ENCODE assay signal across 9 mouse cellular contexts in the genomic region with DNA sequence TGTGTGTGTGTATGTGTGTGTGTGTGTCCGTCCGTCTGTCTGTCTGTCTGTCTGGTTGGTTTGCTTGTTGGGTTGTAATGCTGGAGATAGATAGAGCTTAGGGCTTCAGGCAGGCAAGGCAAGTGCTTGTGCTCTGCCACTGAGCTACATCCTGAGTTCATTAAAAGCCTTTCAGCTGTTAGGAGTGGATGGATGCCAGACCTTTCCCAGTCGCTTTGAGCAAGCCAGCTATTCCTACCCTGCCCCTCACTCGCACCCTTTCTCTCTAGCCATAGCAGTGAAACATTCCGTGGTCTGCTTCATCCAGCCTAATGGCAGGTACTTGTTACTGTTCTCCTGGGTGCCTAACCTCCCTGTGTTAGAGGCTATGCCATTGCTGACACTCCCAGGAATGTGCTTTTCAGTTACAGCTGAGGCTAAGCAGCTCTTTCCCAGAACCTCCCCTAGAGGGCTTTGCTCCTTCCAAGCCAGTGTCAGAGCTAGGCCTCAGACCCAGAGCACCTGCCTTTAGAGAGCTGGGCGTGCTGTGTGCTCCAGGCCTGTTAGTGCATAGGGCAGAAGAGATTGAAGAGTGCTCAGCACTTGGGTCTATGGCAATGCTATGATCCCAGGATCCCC. TPM values are rescaled to one million over a fixed set of nuclear protein-coding genes. Genes with fewer than 3 reads are reported as not detected.
DNase-seq lines count a peak whose midpoint lies in the region; ATAC-seq and TF ChIP-seq lines count a peak whose summit lies in the region.
"Had no signal": no experiment of that assay in that cellular context is flagged by ENCODE, and none has a peak within 500 bp of the region (broad histone marks: within the 10 kb centered on the region; RNA-seq: fewer than 3 reads in every experiment).

No protein-coding gene starts in this region.

- no peak overlapping the region for H3K4me3 ChIP-seq in hindbrain, embryonic 15.5 days
- no peak overlapping the region for H3K4me3 ChIP-seq in hindbrain, embryonic 11.5 days (ENCODE audit: low read depth, low read length)
- no peak overlapping the region for H3K4me3 ChIP-seq in bone marrow, adult 2 months (replicated peaks; ENCODE audit: control insufficient read depth, low read depth, low read length)
- H3K4me3 ChIP-seq in midbrain, embryonic 11.5 days (ENCODE audit: low read depth, low read length), result no peak overlapping the region

- ATAC-seq in hindbrain, embryonic 15.5 days (ENCODE audit: low FRiP score, low read depth), result no peak
- ATAC-seq in hindbrain, embryonic 11.5 days (ENCODE audit: low FRiP score), result no peak
- ATAC-seq in midbrain, embryonic 11.5 days (ENCODE audit: low FRiP score), result no peak
- ATAC-seq: Patski had no signal

- H3K4me2 ChIP-seq in hindbrain, embryonic 15.5 days, result no peak overlapping the region
- H3K4me2 ChIP-seq in hindbrain, embryonic 11.5 days (replicated peaks; ENCODE audit: low read depth, low read length), result no peak overlapping the region
- H3K4me2 ChIP-seq in midbrain, embryonic 11.5 days, result no peak overlapping the region

- WGBS in hindbrain, embryonic 15.5 days, result 82% methylated on average over 6 of the region's 6 CpGs
- 91% methylated on average over 6 of the region's 6 CpGs for WGBS in hindbrain, embryonic 11.5 days
- WGBS in bone marrow, adult 2 months, result 84% methylated on average over 6 of the region's 6 CpGs
- WGBS in midbrain, embryonic 11.5 days, result 92% methylated on average over 6 of the region's 6 CpGs

- H3K27ac ChIP-seq in hindbrain, embryonic 15.5 days (replicated peaks), result peak overlapping the region; percentile 55
- H3K27ac ChIP-seq in hindbrain, embryonic 11.5 days (ENCODE audit: low read depth, low read length), result no peak overlapping the region
- H3K27ac ChIP-seq in bone marrow, adult 2 months (ENCODE audit: control insufficient read depth, insufficient read depth, low read depth, low read length, poor library complexity), result peak overlapping the region; percentile 5; the same call in 1 of the 2 replicates
- H3K27ac ChIP-seq in midbrain, embryonic 11.5 days (ENCODE audit: low read depth, low read length), result no peak overlapping the region

- intact Hi-C loops in heart, postnatal 14 days (cut with DNase I), result loop anchor here (5.0 to 10.0 kb wide), 2 partner anchors 44 to 252 kb away; no protein-coding TSS in a partner anchor

- H3K9me3 ChIP-seq in hindbrain, embryonic 15.5 days, result no peaks in the 10 kb centered on the region
- H3K9me3 ChIP-seq in hindbrain, embryonic 11.5 days (ENCODE audit: control insufficient read depth, low read length), result no peaks in the 10 kb centered on the region
- no peaks in the 10 kb centered on the region for H3K9me3 ChIP-seq in midbrain, embryonic 11.5 days (ENCODE audit: control insufficient read depth, low read length)

- H3K9ac ChIP-seq in hindbrain, embryonic 15.5 days, result no peak overlapping the region
- H3K9ac ChIP-seq in hindbrain, embryonic 11.5 days (ENCODE audit: low read depth, low read length), result no peak overlapping the region
- no peak overlapping the region for H3K9ac ChIP-seq in midbrain, embryonic 11.5 days (ENCODE audit: low read length)

- H3K4me1 ChIP-seq in hindbrain, embryonic 15.5 days (replicated peaks), result 0 out of 2 replicates have a peak, but pooled peaks cover 15% of the 10 kb centered on the region
- no peaks in the 10 kb centered on the region for H3K4me1 ChIP-seq in hindbrain, embryonic 11.5 days (replicated peaks; ENCODE audit: control insufficient read depth, insufficient read depth, low read length)
- H3K4me1 ChIP-seq in bone marrow, adult 2 months (ENCODE audit: control insufficient read depth, insufficient read depth, low read length), result peaks cover 5% of the 10 kb centered on the region; the same call in 1 of the 2 replicates
- no peaks in the 10 kb centered on the region for H3K4me1 ChIP-seq in midbrain, embryonic 11.5 days (ENCODE audit: control insufficient read depth, insufficient read depth, low read length)

- no peaks in the 10 kb centered on the region for H3K27me3 ChIP-seq in hindbrain, embryonic 15.5 days
- no peaks in the 10 kb centered on the region for H3K27me3 ChIP-seq in hindbrain, embryonic 11.5 days (ENCODE audit: control insufficient read depth, insufficient read depth, low read length)
- no peaks in the 10 kb centered on the region for H3K27me3 ChIP-seq in midbrain, embryonic 11.5 days (ENCODE audit: control insufficient read depth, insufficient read depth, low read length)
- H3K27me3 ChIP-seq: Patski had no signal

- no peaks in the 10 kb centered on the region for H3K36me3 ChIP-seq in hindbrain, embryonic 15.5 days
- H3K36me3 ChIP-seq in hindbrain, embryonic 11.5 days (ENCODE audit: control insufficient read depth, insufficient read depth, low read length), result no peaks in the 10 kb centered on the region
- H3K36me3 ChIP-seq in midbrain, embryonic 11.5 days (ENCODE audit: control insufficient read depth, insufficient read depth, low read length), result no peaks in the 10 kb centered on the region

- no peak for TF ChIP-seq CTCF in bone marrow, adult 2 months (IDR thresholded peaks at IDR 0.05; ENCODE audit: control insufficient read depth, insufficient read depth, low read length)

- no peak for TF ChIP-seq POLR2A in bone marrow, adult 2 months (IDR thresholded peaks at IDR 0.05; ENCODE audit: borderline replicate concordance, control insufficient read depth, low read depth, low read length)

- DNase-seq in hindbrain, embryonic 11.5 days (ENCODE audit: low spot score), result no peak
- peak; percentile 40 to 57 for DNase-seq in heart, postnatal 14 days
- peak; percentile 51 for DNase-seq in lung, postnatal 36 days
- DNase-seq in spleen, postnatal 36 days (ENCODE audit: low spot score in 2 of 2), result no peak
- DNase-seq in midbrain, embryonic 11.5 days (ENCODE audit: low spot score, missing footprints), result no peak
- no peak for DNase-seq in testis, postnatal 10 days (ENCODE audit: low spot score)

RNA-seq across cellular contexts. Expression of gene Slc35b1, which starts 18.1 kb away (rescaled TPM):
- polyA plus RNA-seq in hindbrain, embryonic 15.5 days (2015; fragmentation: Nextera tagmentation; extraction: Ambion mirVana), result 137 and 140 TPM in 2 replicates
- polyA plus RNA-seq in hindbrain, embryonic 11.5 days (2014; fragmentation: Nextera tagmentation; extraction: Ambion mirVana), result 134 and 143 TPM in 2 replicates
- 34.9 and 49.3 TPM in 2 replicates for polyA plus RNA-seq in bone marrow, adult 2 months (2011; ENCODE audit: insufficient read depth, insufficient read length, low replicate concordance, missing spikeins)
- 10 to 100 TPM; 35.2 to 42.4 TPM for total RNA-seq in heart, postnatal 14 days (2021)
- 130 and 133 TPM in 2 replicates for polyA plus RNA-seq in midbrain, embryonic 11.5 days (2014; fragmentation: Nextera tagmentation; extraction: Ambion mirVana)

RNA-seq across cellular contexts. Expression of gene Fam117a, which starts 29.6 kb away (rescaled TPM):
- polyA plus RNA-seq in hindbrain, embryonic 15.5 days (2015; fragmentation: Nextera tagmentation; extraction: Ambion mirVana), result 3.1 and 3.6 TPM in 2 replicates
- polyA plus RNA-seq in hindbrain, embryonic 11.5 days (2014; fragmentation: Nextera tagmentation; extraction: Ambion mirVana), result 8.3 and 11.1 TPM in 2 replicates
- polyA plus RNA-seq in bone marrow, adult 2 months (2011; ENCODE audit: insufficient read depth, insufficient read length, low replicate concordance, missing spikeins), result 167 and 178 TPM in 2 replicates
- 10 to 100 TPM; 11.3 to 14.0 TPM for total RNA-seq in heart, postnatal 14 days (2021)
- polyA plus RNA-seq in midbrain, embryonic 11.5 days (2014; fragmentation: Nextera tagmentation; extraction: Ambion mirVana), result 7.5 and 7.6 TPM in 2 replicates

RNA-seq across cellular contexts. Expression of gene Spop, which starts 47.5 kb away (rescaled TPM):
- polyA plus RNA-seq in hindbrain, embryonic 15.5 days (2015; fragmentation: Nextera tagmentation; extraction: Ambion mirVana), result 222 and 230 TPM in 2 replicates
- polyA plus RNA-seq in hindbrain, embryonic 11.5 days (2014; fragmentation: Nextera tagmentation; extraction: Ambion mirVana), result 133 and 146 TPM in 2 replicates
- polyA plus RNA-seq in bone marrow, adult 2 months (2011; ENCODE audit: insufficient read depth, insufficient read length, low replicate concordance, missing spikeins), result 57.9 and 61.3 TPM in 2 replicates
- 100 to 1,000 TPM; 169 to 171 TPM for total RNA-seq in heart, postnatal 14 days (2021)
- 132 and 162 TPM in 2 replicates for polyA plus RNA-seq in midbrain, embryonic 11.5 days (2014; fragmentation: Nextera tagmentation; extraction: Ambion mirVana)

RNA-seq across cellular contexts. Expression of gene Kat7, which starts 56.3 kb away (rescaled TPM):
- 60.5 and 66.2 TPM in 2 replicates for polyA plus RNA-seq in hindbrain, embryonic 15.5 days (2015; fragmentation: Nextera tagmentation; extraction: Ambion mirVana)
- polyA plus RNA-seq in hindbrain, embryonic 11.5 days (2014; fragmentation: Nextera tagmentation; extraction: Ambion mirVana), result 63.8 and 79.7 TPM in 2 replicates
- polyA plus RNA-seq in bone marrow, adult 2 months (2011; ENCODE audit: insufficient read depth, insufficient read length, low replicate concordance, missing spikeins), result 26.3 and 39.0 TPM in 2 replicates
- total RNA-seq in heart, postnatal 14 days (2021), result 10 to 100 TPM; 30.6 to 32.2 TPM
- polyA plus RNA-seq in midbrain, embryonic 11.5 days (2014; fragmentation: Nextera tagmentation; extraction: Ambion mirVana), result 75.8 and 80.9 TPM in 2 replicates

Comparison
In these comparisons a context has a peak if more than half of its experiments do, and no peak if none do; other contexts are left out.
1. H3K27ac ChIP-seq: peak in hindbrain, embryonic 15.5 days (single experiment) and bone marrow, adult 2 months (single experiment); none in hindbrain, embryonic 11.5 days (single experiment) and midbrain, embryonic 11.5 days (single experiment).
2. DNase-seq: peak in heart, postnatal 14 days (2 of 2) and lung, postnatal 36 days (single experiment); none in hindbrain, embryonic 11.5 days (single experiment), spleen, postnatal 36 days (0 of 2), midbrain, embryonic 11.5 days (single experiment) and testis, postnatal 10 days (single experiment).
3. RNA of gene Fam117a, which starts 29.6 kb away (polyA plus RNA-seq): 167 to 178 TPM in bone marrow, adult 2 months; 8.3 to 11.1 TPM in hindbrain, embryonic 11.5 days, 7.5 to 7.6 TPM in midbrain, embryonic 11.5 days and 3.1 to 3.6 TPM in hindbrain, embryonic 15.5 days; every median in the first group is over 10 times any median in the second.